Mouse (Mus musculus) CD4-positive, CD25-positive, alpha-beta regulatory T cell, adult 2 months (primary cell): ENCODE results near the gene Ugt1a10.
"Not testable (repeated sequence)": the region's sequence is repeated elsewhere in the genome, so short reads cannot be mapped to it uniquely, and the experiment has no call there.

Experiments
- DNase-seq: peaks from one replicate; pipeline ENCODE4 v3.0.0-alpha.2; 2012; ENCODE audit warnings: low read depth, low spot score

Gene Ugt1a10

GRCm38 (mm10) chr1:88138145-88138544 lies 83.0 kb downstream of the Ugt1a10 start:
- DNase-seq, result no peak

- DNase-seq, result not testable (repeated sequence)
Observed at GRCm38 (mm10) chr1:88140492-88140891, 85.3 kb downstream of the Ugt1a10 start.

- peak; percentile 54 for DNase-seq
Observed at GRCm38 (mm10) chr1:88143966-88144675, 88.9 kb downstream of the Ugt1a10 start.

GRCm38 (mm10) chr1:88145278-88145677 lies 90.1 kb downstream of the Ugt1a10 start:
- DNase-seq, result peak; percentile 5

- DNase-seq, result not testable (repeated sequence)
Observed at GRCm38 (mm10) chr1:88150133-88150532, 94.9 kb downstream of the Ugt1a10 start.

- DNase-seq, result no peak
Observed at GRCm38 (mm10) chr1:88158430-88158829, 103.2 kb downstream of the Ugt1a10 start.

GRCm38 (mm10) chr1:88165711-88166110 lies 110.5 kb downstream of the Ugt1a10 start, which contains the start of gene Ugt1a5:
Gene Ugt1a5 (plus strand): TSS chr1:88166012.
- DNase-seq, result no peak

- not testable (repeated sequence) for DNase-seq
Observed at GRCm38 (mm10) chr1:88172190-88172589, 117.0 kb downstream of the Ugt1a10 start.

- no peak for DNase-seq
Observed at GRCm38 (mm10) chr1:88179657-88180056, 124.5 kb downstream of the Ugt1a10 start.

GRCm38 (mm10) chr1:88186325-88186935 lies 131.2 kb downstream of the Ugt1a10 start:
- DNase-seq, result no peak

- no peak for DNase-seq
Observed at GRCm38 (mm10) chr1:88192136-88192535, 136.9 kb downstream of the Ugt1a10 start.

- DNase-seq, result no peak
Observed at GRCm38 (mm10) chr1:88195687-88196086, 140.5 kb downstream of the Ugt1a10 start.

- no peak for DNase-seq
Observed at GRCm38 (mm10) chr1:88197443-88197842, 142.3 kb downstream of the Ugt1a10 start.

- DNase-seq, result no peak
Observed at GRCm38 (mm10) chr1:88199996-88200395, 144.8 kb downstream of the Ugt1a10 start.

- no peak for DNase-seq
Observed at GRCm38 (mm10) chr1:88200456-88200855, 145.3 kb downstream of the Ugt1a10 start, which contains the start of gene Ugt1a2. Gene Ugt1a2 (plus strand): TSS chr1:88200601.

GRCm38 (mm10) chr1:88205294-88205922 lies 150.2 kb downstream of the Ugt1a10 start, which contains the start of gene Dnajb3:
Gene Dnajb3 (minus strand): TSS chr1:88205782.
- DNase-seq, result peak; percentile 76

- DNase-seq, result no peak
Observed at GRCm38 (mm10) chr1:88206843-88207479, 151.8 kb downstream of the Ugt1a10 start.

GRCm38 (mm10) chr1:88211812-88212211 lies 156.6 kb downstream of the Ugt1a10 start, which contains the start of gene Ugt1a1:
Gene Ugt1a1 (plus strand): TSS chr1:88211959.
- DNase-seq, result peak; percentile 18

GRCm38 (mm10) chr1:88212341-88213045 lies 157.3 kb downstream of the Ugt1a10 start:
- peak; percentile 13 for DNase-seq

- peak; percentile 2 for DNase-seq
Observed at GRCm38 (mm10) chr1:88213061-88213460, 157.9 kb downstream of the Ugt1a10 start.

- peak; percentile 17 for DNase-seq
Observed at GRCm38 (mm10) chr1:88213766-88214461, 158.7 kb downstream of the Ugt1a10 start.
